ENCODE assay signal across 21 mouse cellular contexts in the genomic region with DNA sequence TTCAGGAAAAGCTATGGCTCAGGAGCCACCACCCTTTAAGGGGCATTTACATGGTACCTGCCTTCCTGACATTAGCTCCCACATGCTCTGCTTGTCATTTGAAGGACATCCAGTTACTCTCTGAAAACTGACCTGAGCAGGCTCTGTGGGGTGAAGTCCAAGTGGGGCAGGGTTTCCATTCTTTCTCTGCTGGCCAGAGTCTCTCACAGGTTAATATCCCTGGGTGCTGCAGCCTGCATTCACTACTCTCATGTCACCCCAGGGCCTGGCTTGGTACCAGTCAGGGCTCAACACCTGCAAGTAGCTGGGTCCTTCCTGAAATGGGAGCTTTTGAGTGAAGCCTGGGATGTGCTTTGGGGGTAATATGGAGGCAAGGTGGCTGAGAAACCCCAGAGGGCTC.
DNase-seq lines count a peak whose midpoint lies in the region; ATAC-seq and TF ChIP-seq lines count a peak whose summit lies in the region.
"Had no signal": no experiment of that assay in that cellular context is flagged by ENCODE, and none has a peak within 500 bp of the region (broad histone marks: within the 10 kb centered on the region; RNA-seq: fewer than 3 reads in every experiment).

No protein-coding gene starts in this region.

- H3K27me3 ChIP-seq in intestine, embryonic 15.5 days (replicated peaks): no peaks in the 10 kb centered on the region
- H3K27me3 ChIP-seq in intestine, postnatal 0 days (replicated peaks; ENCODE audit: control insufficient read depth, insufficient read depth, low read length): no peaks in the 10 kb centered on the region
- H3K27me3 ChIP-seq: limb, embryonic 12.5 days had no signal

- no peak overlapping the region for H3K9ac ChIP-seq in intestine, embryonic 15.5 days
- H3K9ac ChIP-seq in intestine, postnatal 0 days (ENCODE audit: low read depth, low read length): no peak overlapping the region
- H3K9ac ChIP-seq: limb, embryonic 12.5 days; liver, postnatal 0 days had no signal

- no peaks in the 10 kb centered on the region; the same call in 1 of the 2 replicates for H3K9me3 ChIP-seq in intestine, embryonic 15.5 days
- no peaks in the 10 kb centered on the region for H3K9me3 ChIP-seq in intestine, postnatal 0 days (ENCODE audit: control insufficient read depth)
- H3K9me3 ChIP-seq: limb, embryonic 12.5 days had no signal

- no peaks in the 10 kb centered on the region for H3K36me3 ChIP-seq in intestine, embryonic 15.5 days
- no peaks in the 10 kb centered on the region for H3K36me3 ChIP-seq in intestine, postnatal 0 days (ENCODE audit: control insufficient read depth, insufficient read depth)
- H3K36me3 ChIP-seq: limb, embryonic 12.5 days had no signal

- peak; percentile 6; the same call in 1 of the 2 replicates for ATAC-seq in intestine, embryonic 15.5 days
- no peak for ATAC-seq in intestine, postnatal 0 days
- ATAC-seq: activated CD4-positive, CD25-positive, alpha-beta regulatory T cell, adult 4 months; forebrain, embryonic 14.5 days; hindbrain, embryonic 16.5 days; liver, postnatal 0 days; midbrain, embryonic 16.5 days had no signal

- no peak for TF ChIP-seq CTCF in intestine, postnatal 0 days (IDR thresholded peaks at IDR 0.05; ENCODE audit: low read depth)

- intact Hi-C loops in heart, postnatal 10 days (cut with DNase I): no loop called here

- no peak overlapping the region for H3K4me3 ChIP-seq in intestine, embryonic 15.5 days (replicated peaks)
- H3K4me3 ChIP-seq in intestine, postnatal 0 days (ENCODE audit: low read depth, low read length): no peak overlapping the region
- H3K4me3 ChIP-seq: limb, embryonic 12.5 days had no signal

- DNase-seq in heart, postnatal 10 days: peak; percentile 23 to 36
- peak; percentile 61 for DNase-seq in kidney, adult 9 months
- DNase-seq in kidney, postnatal 25 days: peak; percentile 52 to 78
- DNase-seq in testis, postnatal 14 days (ENCODE audit: low spot score): no peak
- no peak for DNase-seq in adipocyte (ENCODE audit: low spot score)
- DNase-seq: adrenal gland, postnatal 14 days; cerebellum, adult 8-10 months; gastrocnemius, postnatal 10 days; layer of hippocampus, postnatal 36 days; liver, postnatal 0 days; right cerebral cortex, postnatal 25 days; spleen, adult 18-20 months had no signal

- peaks cover 5% of the 10 kb centered on the region for H3K4me1 ChIP-seq in intestine, embryonic 15.5 days (replicated peaks)
- no peaks in the 10 kb centered on the region for H3K4me1 ChIP-seq in intestine, postnatal 0 days (replicated peaks; ENCODE audit: control insufficient read depth, insufficient read depth, low read length)

- no peak overlapping the region for H3K4me2 ChIP-seq in intestine, embryonic 15.5 days (replicated peaks)
- H3K4me2 ChIP-seq in intestine, postnatal 0 days (replicated peaks; ENCODE audit: low read depth): no peak overlapping the region
- H3K4me2 ChIP-seq: limb, embryonic 12.5 days; liver, embryonic 11.5 days had no signal

- H3K27ac ChIP-seq in intestine, embryonic 15.5 days: no peak overlapping the region
- H3K27ac ChIP-seq in intestine, postnatal 0 days (ENCODE audit: low read depth, low read length): no peak overlapping the region
- H3K27ac ChIP-seq: limb, embryonic 12.5 days; macrophage had no signal

Comparison
In these comparisons a context has a peak if more than half of its experiments do, and no peak if none do; other contexts are left out.
1. DNase-seq: peak in heart, postnatal 10 days (2 of 2), kidney, adult 9 months (single experiment) and kidney, postnatal 25 days (2 of 2); none in testis, postnatal 14 days (single experiment) and adipocyte (single experiment).